Mouse (Mus musculus) cerebellum, adult 2 months (tissue): ENCODE results near the gene Bdp1. TPM values are rescaled to one million over a fixed set of nuclear protein-coding genes. Genes with fewer than 3 reads are reported as not detected.

Experiments
- DNase-seq, 2 experiments: peaks; one replicate each; pipeline ENCODE4 v3.0.0; 2021
- H3K27ac ChIP-seq: fragments of 200-500 bp; 2 replicates; pipeline ENCODE4 v1.5.1; 2012; ENCODE audit warnings: low read length, control low read depth, inconsistent platforms; ENCODE audit not compliant: insufficient read depth
- H3K27me3 ChIP-seq: fragments of 200-500 bp; 2 replicates; pipeline ENCODE4 v1.6.1; 2012; ENCODE audit warnings: inconsistent platforms, mild to moderate bottlenecking, low read length, moderate library complexity; ENCODE audit not compliant: control insufficient read depth, insufficient read depth
- H3K4me1 ChIP-seq: fragments of 200-500 bp; 2 replicates; pipeline ENCODE4 v1.6.1; 2011; ENCODE audit warnings: low read length; ENCODE audit not compliant: control insufficient read depth, insufficient read depth
- H3K4me3 ChIP-seq: fragments of 200-500 bp; replicated peaks from 2 replicates; pipeline ENCODE3; 2011; ENCODE audit warnings: mild to moderate bottlenecking, low read depth, low read length, control low read depth; ENCODE audit not compliant: insufficient read depth
- CTCF ChIP-seq: fragments of 200-500 bp; IDR thresholded peaks from 2 replicates; pipeline ENCODE4 v1.5.1; 2011; ENCODE audit warnings: low read depth, mild to moderate bottlenecking, control low read depth, low read length, moderate library complexity, borderline replicate concordance; ENCODE audit not compliant: insufficient read depth
- POLR2A ChIP-seq: fragments of 200-500 bp; IDR thresholded peaks from 2 replicates; pipeline ENCODE4 v1.6.1; 2011; ENCODE audit warnings: low read length, control low read depth, borderline replicate concordance; ENCODE audit not compliant: insufficient read depth
- WGBS: fragments of 180-500 bp; shearing (Covaris S2); methylation state at CpG from one replicate; pipeline ENCODE4 v1.1.7; 2018; 5-methylcytosine and 5-hydroxymethylcytosine counted together
- polyA plus RNA-seq: library from polyadenylated mRNA; depleted of rRNA; stranded (reverse); fragments of >200 nt; gene quantifications from 2 replicates; pipeline ENCODE4 v1.2.3, GENCODE M21; 2012; rRNA removed

Bdp1 gene
- polyA plus RNA-seq, 1 experiment, result 14.7 TPM

DNA sequence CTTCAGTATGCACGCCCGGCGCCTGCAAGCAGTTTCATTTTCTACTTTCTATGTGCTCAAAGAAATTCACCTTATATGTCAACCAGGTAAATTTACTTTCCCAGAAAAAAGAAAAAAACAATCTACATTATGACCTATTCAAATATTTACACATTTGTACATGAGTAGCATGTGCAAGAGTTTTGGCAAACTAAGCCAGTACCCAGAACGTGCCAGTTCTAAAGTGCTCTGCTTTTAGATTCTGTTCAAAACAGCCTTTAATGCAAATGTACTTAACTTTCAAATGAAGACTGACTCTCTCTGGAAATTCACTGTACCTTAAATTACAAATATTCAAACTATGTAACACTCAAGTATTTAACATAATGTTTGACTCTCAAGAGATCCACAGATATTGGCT lies 114.3 kb downstream of the Bdp1 start:
- H3K27me3 ChIP-seq, result no peaks in the 10 kb centered on the region
- no peak overlapping the region for H3K27ac ChIP-seq
- no peak for DNase-seq
- TF ChIP-seq CTCF (no peak), POLR2A (no peak)
- no peak overlapping the region for H3K4me3 ChIP-seq
- 94% methylated on average over 4 of the region's 4 CpGs for WGBS
- H3K4me1 ChIP-seq, result no peaks in the 10 kb centered on the region

DNA sequence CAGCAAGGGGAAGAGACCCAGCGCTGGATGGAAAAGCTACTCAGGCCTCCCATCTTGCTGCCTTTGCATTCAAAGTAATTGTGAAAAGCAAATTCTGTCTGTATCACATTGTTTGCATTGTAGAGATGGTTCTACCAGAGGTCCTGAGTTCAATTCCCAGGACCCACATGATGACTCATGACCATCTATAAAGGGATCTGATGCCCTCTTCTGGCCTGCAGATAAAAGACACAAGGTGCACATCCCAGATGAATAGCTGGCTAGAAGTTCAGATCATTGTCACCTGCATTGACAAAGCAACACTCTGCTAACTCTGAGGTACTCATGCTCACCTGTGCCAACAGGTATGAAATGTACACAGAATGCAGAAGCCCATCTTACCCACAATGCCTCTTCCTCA lies 120.5 kb downstream of the Bdp1 start:
- Histone ChIP-seq H3K27ac (no peak overlapping the region), H3K4me1 (no peaks in the 10 kb centered on the region), H3K4me3 (no peak overlapping the region), H3K27me3 (no peaks in the 10 kb centered on the region)
- WGBS, result 96% methylated on average over 1 of the region's 1 CpGs
- DNase-seq, result no peak
- TF ChIP-seq POLR2A, result no peak
- no peak for TF ChIP-seq CTCF

DNA sequence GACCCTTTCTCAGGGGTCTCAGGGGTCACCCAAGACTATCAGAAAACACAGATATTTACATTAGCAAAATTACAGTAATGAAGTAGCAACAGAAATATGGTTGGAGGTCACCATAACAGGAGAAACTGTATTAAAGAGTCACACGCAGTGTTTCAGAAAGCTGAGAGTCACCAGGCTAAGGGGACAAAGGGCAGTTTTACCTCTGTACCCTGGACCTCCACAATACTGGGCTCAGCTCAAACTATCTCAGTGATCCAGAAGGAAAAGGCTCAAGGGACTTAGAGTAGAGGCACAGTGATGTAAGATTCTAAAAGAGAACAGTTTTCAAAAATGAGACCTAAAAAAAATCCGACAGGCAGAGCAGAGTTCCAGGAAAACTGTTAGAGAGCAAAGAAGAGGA lies 124.5 kb downstream of the Bdp1 start:
- DNase-seq, result no peak
- no peak for TF ChIP-seq POLR2A
- no peak for TF ChIP-seq CTCF
- Histone ChIP-seq H3K4me3 (no peak overlapping the region), H3K27ac (no peak overlapping the region), H3K4me1 (no peaks in the 10 kb centered on the region), H3K27me3 (no peaks in the 10 kb centered on the region)
- WGBS, result 70% methylated on average over 2 of the region's 2 CpGs

DNA sequence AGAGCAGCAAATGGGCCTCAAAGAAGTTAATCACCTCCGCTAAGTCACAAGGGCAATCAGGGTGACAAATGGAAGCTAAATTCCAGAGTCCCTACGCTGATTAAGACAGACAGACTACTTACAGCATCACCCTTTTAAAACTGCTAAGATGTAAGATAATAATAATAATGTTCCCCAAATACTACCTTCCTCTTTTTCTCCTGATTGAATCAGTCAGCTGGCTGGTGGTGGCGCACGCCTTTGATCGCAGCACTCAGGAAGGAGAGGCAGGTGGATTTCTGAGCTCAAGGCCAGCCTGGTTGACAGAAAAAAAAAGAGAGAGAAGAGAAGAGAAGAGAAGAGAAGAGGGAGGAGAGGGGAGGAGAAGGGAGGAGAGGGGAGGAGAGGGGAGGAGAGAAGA lies 133.8 kb downstream of the Bdp1 start:
- 98% methylated on average over 5 of the region's 5 CpGs for WGBS
- H3K4me3 ChIP-seq, result no peak overlapping the region
- no peaks in the 10 kb centered on the region for H3K4me1 ChIP-seq
- no peak for DNase-seq
- no peak overlapping the region for H3K27ac ChIP-seq
- no peaks in the 10 kb centered on the region for H3K27me3 ChIP-seq
- TF ChIP-seq CTCF (no peak), POLR2A (no peak)

Other genes with a start within 250 kb of the Bdp1 start
- 5.3 and 6.0 TPM in 2 replicates for gene Cartpt, start 203.0 kb downstream of the Bdp1 start, polyA plus RNA-seq
- 27.2 and 30.2 TPM in 2 replicates for gene Mccc2, start 88.4 kb downstream of the Bdp1 start, polyA plus RNA-seq
- 30.4 and 31.4 TPM in 2 replicates for gene Serf1, start 3.9 kb upstream of the Bdp1 start, polyA plus RNA-seq
- 35.8 and 40.7 TPM in 2 replicates for gene Smn1, start 20.8 kb upstream of the Bdp1 start, polyA plus RNA-seq
- 0.36 and 0.40 TPM in 2 replicates for gene Naip2, start 98.0 kb upstream of the Bdp1 start, polyA plus RNA-seq
- 0.54 and 0.79 TPM in 2 replicates for gene Naip5, start 142.3 kb upstream of the Bdp1 start, polyA plus RNA-seq
- gene Naip6, start 213.6 kb upstream of the Bdp1 start, polyA plus RNA-seq, result 0.25 and 0.26 TPM in 2 replicates